Mouse (Mus musculus) embryonic facial prominence, embryonic 11.5 days (tissue): ENCODE data around the gene Ctxn2. TPM values are rescaled to one million over a fixed set of nuclear protein-coding genes. Genes with fewer than 3 reads are reported as not detected.

Experiments used
- ATAC-seq: fragments of 200-750 bp; cut with Nextera tagmentation; replicated peaks from 2 replicates; pipeline ENCODE4 v1.8.0; 2017; ENCODE audit warnings: low read depth; ENCODE audit not compliant: insufficient number of reproducible peaks, low FRiP score, low TSS enrichment
- DNase-seq: peaks from one replicate; pipeline ENCODE4 v3.0.0-alpha.2; 2015; ENCODE audit warnings: low spot score
- H3K27ac ChIP-seq: fragments of 300-500 bp; sonication (generic); replicated peaks from 2 replicates; pipeline ENCODE4 v1.5.1; 2014; ENCODE audit warnings: mild to moderate bottlenecking, low read depth, low read length, control low read depth
- H3K27me3 ChIP-seq: fragments of 300-500 bp; sonication (generic); 2 replicates; pipeline ENCODE4 v1.6.1; 2014; ENCODE audit warnings: mild to moderate bottlenecking, low read length, moderate library complexity, mixed read lengths; ENCODE audit not compliant: control insufficient read depth, insufficient read depth
- H3K36me3 ChIP-seq: fragments of 300-500 bp; sonication (generic); replicated peaks from 2 replicates; pipeline ENCODE4 v1.6.1; 2014; ENCODE audit warnings: low read depth, mild to moderate bottlenecking, low read length, moderate library complexity, mixed read lengths; ENCODE audit not compliant: control insufficient read depth, insufficient read depth
- H3K4me1 ChIP-seq: fragments of 300-500 bp; sonication (generic); 2 replicates; pipeline ENCODE4 v1.6.1; 2014; ENCODE audit warnings: low read length, mixed read lengths; ENCODE audit not compliant: control insufficient read depth, insufficient read depth
- H3K4me2 ChIP-seq: fragments of 300-500 bp; sonication (generic); 2 replicates; pipeline ENCODE4 v1.6.1; 2014; ENCODE audit warnings: low read depth, mild to moderate bottlenecking, control low read depth, low read length, moderate library complexity
- H3K4me3 ChIP-seq: fragments of 300-500 bp; sonication (generic); 2 replicates; pipeline ENCODE4 v1.5.1; 2014; ENCODE audit warnings: low read depth, low read length, control low read depth
- H3K9ac ChIP-seq: fragments of 300-500 bp; sonication (generic); replicated peaks from 2 replicates; pipeline ENCODE4 v1.6.1; 2014; ENCODE audit warnings: mild to moderate bottlenecking, control low read depth, low read length
- H3K9me3 ChIP-seq: fragments of 300-500 bp; sonication (generic); replicated peaks from 2 replicates; pipeline ENCODE4 v1.6.1; 2016; ENCODE audit warnings: mild to moderate bottlenecking, low read length, inconsistent platforms, mixed read lengths; ENCODE audit not compliant: control insufficient read depth
- WGBS: fragments of 180-500 bp; shearing (Covaris S2); extraction: QIAGEN DNeasy Blood & Tissue Kit; methylation state at CpG from one replicate; pipeline ENCODE4 v1.1.7; 2014; 5-methylcytosine and 5-hydroxymethylcytosine counted together
- polyA plus RNA-seq: library from polyadenylated mRNA; unstranded; fragments of >200 nt; fragmentation: Nextera tagmentation; extraction: Ambion mirVana; gene quantifications from 2 replicates; pipeline ENCODE4 v1.2.1, GENCODE M21; 2014

Ctxn2 gene
- polyA plus RNA-seq, 1 experiment from 2014 or later: not detected

- H3K27ac ChIP-seq: peak overlapping the region; percentile 83
These were observed 13.6 kb upstream of the Ctxn2 start for GRCm38 (mm10) chr2:125122624-125123476.

GRCm38 (mm10) chr2:125123477-125123852 is 13.0 kb upstream of the Ctxn2 start, which contains the start of gene Myef2:
Gene Myef2, minus strand, starts transcription at chr2:125123661.
- peak within 1 kb of the TSS; percentile 65 for H3K4me2 ChIP-seq
- H3K9ac ChIP-seq: peak within 1 kb of the TSS; percentile 98
- no peaks in the 10 kb centered on the region for H3K9me3 ChIP-seq
- H3K4me1 ChIP-seq: no peaks in the 10 kb centered on the region
- peak; percentile 90 for DNase-seq
- peak within 1 kb of the TSS; percentile 78 for H3K4me3 ChIP-seq
- WGBS: under 1% methylated on average over 37 of the region's 48 CpGs
- H3K36me3 ChIP-seq: no peaks in the 10 kb centered on the region
- ATAC-seq: peak; percentile 79
- peak within 1 kb of the TSS; percentile 83 for H3K27ac ChIP-seq
- H3K27me3 ChIP-seq: no peaks in the 10 kb centered on the region

More at GRCm38 (mm10) chr2:125122624-125123476, 13.6 kb upstream of the Ctxn2 start:
- peak overlapping the region; percentile 65 for H3K4me2 ChIP-seq
- H3K4me3 ChIP-seq: peak overlapping the region; percentile 78
- WGBS: under 1% methylated on average over 55 of the region's 59 CpGs
- no peaks in the 10 kb centered on the region for H3K4me1 ChIP-seq
- H3K9ac ChIP-seq: peak overlapping the region; percentile 98
- no peaks in the 10 kb centered on the region for H3K27me3 ChIP-seq
- no peaks in the 10 kb centered on the region for H3K36me3 ChIP-seq
- no peaks in the 10 kb centered on the region for H3K9me3 ChIP-seq
- DNase-seq: peak; percentile 50
- peak; percentile 80 for ATAC-seq

- Histone ChIP-seq H3K9ac (no peak overlapping the region), H3K27ac (no peak overlapping the region), H3K36me3 (no peaks in the 10 kb centered on the region), H3K4me2 (no peak overlapping the region), H3K9me3 (no peaks in the 10 kb centered on the region), H3K27me3 (no peaks in the 10 kb centered on the region), H3K4me1 (no peaks in the 10 kb centered on the region), H3K4me3 (no peak overlapping the region)
- ATAC-seq: no peak
- DNase-seq: no peak
- 41% methylated on average over 4 of the region's 4 CpGs for WGBS
These were observed 10.7 kb upstream of the Ctxn2 start for GRCm38 (mm10) chr2:125125824-125126223.

- H3K36me3 ChIP-seq: no peaks in the 10 kb centered on the region
- DNase-seq: no peak
- H3K9ac ChIP-seq: no peak overlapping the region
- H3K27ac ChIP-seq: no peak overlapping the region
- H3K27me3 ChIP-seq: no peaks in the 10 kb centered on the region
- H3K4me3 ChIP-seq: no peak overlapping the region
- H3K9me3 ChIP-seq: no peaks in the 10 kb centered on the region
- WGBS: 80% methylated on average over 3 of the region's 3 CpGs
- ATAC-seq: no peak
- no peaks in the 10 kb centered on the region for H3K4me1 ChIP-seq
- H3K4me2 ChIP-seq: no peak overlapping the region
These were observed 9.7 kb upstream of the Ctxn2 start for GRCm38 (mm10) chr2:125126792-125127191.

GRCm38 (mm10) chr2:125134113-125134512 is 2.4 kb upstream of the Ctxn2 start:
- no peaks in the 10 kb centered on the region for H3K9me3 ChIP-seq
- H3K9ac ChIP-seq: no peak overlapping the region
- no peak overlapping the region for H3K27ac ChIP-seq
- no peak overlapping the region for H3K4me2 ChIP-seq
- H3K4me1 ChIP-seq: peaks cover 6% of the 10 kb centered on the region
- ATAC-seq (no peak), DNase-seq (no peak)
- 29% methylated on average over 4 of the region's 4 CpGs for WGBS
- H3K27me3 ChIP-seq: no peaks in the 10 kb centered on the region
- H3K36me3 ChIP-seq: no peaks in the 10 kb centered on the region
- no peak overlapping the region for H3K4me3 ChIP-seq

- Histone ChIP-seq H3K4me2 (peak overlapping the region; percentile 59; the same call in 1 of the 2 replicates), H3K4me3 (peak overlapping the region; percentile 24; the same call in 1 of the 2 replicates)
- 24% methylated on average over 7 of the region's 7 CpGs for WGBS
These were observed 354 bp downstream of the Ctxn2 start for GRCm38 (mm10) chr2:125136846-125137245.

GRCm38 (mm10) chr2:125142336-125142735 is 5.8 kb downstream of the Ctxn2 start:
- no peak for ATAC-seq

More at GRCm38 (mm10) chr2:125136846-125137245, 354 bp downstream of the Ctxn2 start:
- ATAC-seq: no peak
- Histone ChIP-seq H3K27ac (no peak overlapping the region), H3K27me3 (no peaks in the 10 kb centered on the region), H3K9ac (no peak overlapping the region), H3K36me3 (no peaks in the 10 kb centered on the region), H3K4me1 (peaks cover 6% of the 10 kb centered on the region), H3K9me3 (no peaks in the 10 kb centered on the region)
- DNase-seq: no peak

GRCm38 (mm10) chr2:125152388-125152787 is 15.9 kb downstream of the Ctxn2 start, which contains the start of gene Slc12a1:
Gene Slc12a1, plus strand, starts transcription at chr2:125152505.
- H3K9ac ChIP-seq: no peak within 1 kb of the TSS
- H3K4me2 ChIP-seq: no peak within 1 kb of the TSS
- H3K9me3 ChIP-seq: no peaks in the 10 kb centered on the region
- H3K36me3 ChIP-seq: no peaks in the 10 kb centered on the region
- H3K27me3 ChIP-seq: no peaks in the 10 kb centered on the region
- no peaks in the 10 kb centered on the region for H3K4me1 ChIP-seq
- ATAC-seq (no peak), DNase-seq (no peak)
- WGBS: 80% methylated on average over 6 of the region's 6 CpGs
- H3K4me3 ChIP-seq: no peak within 1 kb of the TSS
- H3K27ac ChIP-seq: no peak within 1 kb of the TSS

More at GRCm38 (mm10) chr2:125142336-125142735, 5.8 kb downstream of the Ctxn2 start:
- Histone ChIP-seq H3K9me3 (no peaks in the 10 kb centered on the region), H3K27me3 (no peaks in the 10 kb centered on the region), H3K36me3 (no peaks in the 10 kb centered on the region), H3K4me1 (no peaks in the 10 kb centered on the region), H3K4me2 (no peak overlapping the region), H3K9ac (no peak overlapping the region), H3K4me3 (no peak overlapping the region), H3K27ac (no peak overlapping the region)
- no peak for DNase-seq
